Mouse (Mus musculus) heart, adult 2 months (tissue): Measurements from ENCODE around the gene H13.

Experiments used
- CTCF ChIP-seq: fragments of 200-600 bp; IDR thresholded peaks from 2 replicates; pipeline ENCODE4 v1.8.1; 2022; ENCODE audit warnings: antibody characterized with exemption, mild to moderate bottlenecking, moderate library complexity
- POLR2A ChIP-seq: fragments of 200-500 bp; IDR thresholded peaks from 2 replicates; pipeline ENCODE4 v1.6.1; 2011; ENCODE audit warnings: mild to moderate bottlenecking, low read depth, low read length, control low read depth; ENCODE audit not compliant: insufficient read depth

DNA sequence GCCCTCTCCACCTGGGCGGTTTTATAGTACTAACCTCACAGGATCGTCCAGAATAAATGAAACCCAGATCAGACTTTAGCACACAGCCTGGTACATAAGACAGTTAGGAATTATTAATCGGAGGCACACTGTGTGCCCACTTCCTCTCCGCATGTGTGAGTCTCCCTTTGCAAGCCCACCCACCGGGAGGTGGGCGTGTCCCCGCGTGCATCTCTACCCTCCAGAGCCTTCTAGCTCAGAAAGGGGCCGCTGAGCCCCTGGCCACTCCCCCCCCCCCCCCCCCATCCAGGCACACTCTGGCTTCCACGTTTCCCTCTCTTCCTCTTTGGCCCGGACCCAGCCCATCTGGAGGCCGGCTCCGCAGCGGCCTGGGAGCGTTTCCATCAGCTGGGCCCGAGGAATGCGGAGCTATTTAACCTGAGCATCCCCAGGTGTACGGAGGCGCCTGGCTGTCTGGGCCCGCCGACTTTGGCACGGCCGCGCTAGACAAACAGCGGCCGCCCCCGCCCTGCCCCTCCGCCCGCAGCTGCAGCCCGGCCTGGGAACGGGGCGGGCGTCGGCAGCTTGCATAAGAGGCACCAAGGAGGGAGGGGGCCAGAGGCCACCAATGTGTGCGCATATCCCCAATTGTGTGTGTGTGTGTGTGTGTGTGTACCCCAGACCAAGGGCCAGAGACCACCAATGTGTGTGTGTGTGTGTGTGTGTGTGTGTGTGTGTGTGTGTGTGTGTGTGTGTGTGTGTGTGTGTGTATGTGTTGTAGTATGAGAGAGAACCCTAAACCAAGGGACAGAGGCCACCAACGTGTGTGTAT, 70.0 kb downstream of the H13 start:
- TF ChIP-seq POLR2A (peak; percentile 69), CTCF (no peak)
